Mouse (Mus musculus): ENCODE data around the gene Vasn. TPM values are rescaled to one million over a fixed set of nuclear protein-coding genes. Genes with fewer than 3 reads are reported as not detected.
A peak's percentile ranks its signal among the peaks of the same experiment; 100 is the strongest.

Gene Vasn
- polyA plus RNA-seq, 1 experiment from 2014 or later, result 9.6 TPM

DNA sequence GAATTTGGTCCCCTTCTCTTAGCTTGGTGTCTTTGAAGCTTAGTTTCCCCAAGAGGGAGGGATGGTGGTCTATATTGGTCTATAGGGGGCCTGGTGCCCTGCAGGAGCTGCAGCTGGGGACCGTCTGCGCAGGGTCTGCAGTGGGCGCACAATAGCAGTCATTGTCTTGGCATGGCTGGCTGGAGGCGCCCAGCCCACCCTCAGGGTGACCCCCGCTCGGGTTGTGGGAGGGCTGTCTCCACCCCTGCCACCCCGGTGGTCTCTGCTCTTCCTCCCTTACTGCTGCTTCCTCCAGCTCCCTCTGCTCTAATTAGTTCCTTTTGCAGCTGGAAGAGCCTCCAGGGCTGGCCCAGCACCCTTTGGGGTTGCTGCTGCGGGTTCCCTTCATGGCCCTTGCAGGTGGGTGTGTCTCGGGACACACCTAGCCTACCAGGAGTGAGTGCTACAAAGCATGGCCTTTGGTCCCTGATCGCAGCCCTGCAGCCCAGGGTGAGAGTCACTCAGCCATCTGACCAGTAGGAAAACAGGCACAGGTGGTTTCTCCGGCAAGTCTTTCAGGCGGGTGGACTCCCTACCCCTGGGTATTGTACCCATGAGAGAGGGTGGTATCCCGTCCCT is 34.1 kb upstream of the Vasn start:
- Histone ChIP-seq H3K27me3 (ENCODE audit: control insufficient read depth, insufficient read depth, low read length) (no peaks in the 10 kb centered on the region), H3K4me2 (replicated peaks; ENCODE audit: low read depth) (no peak overlapping the region), H3K9ac (ENCODE audit: low read length) (no peak overlapping the region), H3K27ac (replicated peaks) (no peak overlapping the region), H3K9me3 (ENCODE audit: control insufficient read depth, low read length) (no peaks in the 10 kb centered on the region), H3K4me3 (ENCODE audit: low read depth, low read length) (no peak overlapping the region), H3K36me3 (ENCODE audit: control insufficient read depth, insufficient read depth, low read length) (no peaks in the 10 kb centered on the region; the same call in 1 of the 2 replicates), H3K4me1 (replicated peaks; ENCODE audit: control insufficient read depth, insufficient read depth) (peaks cover 19% of the 10 kb centered on the region)
- TF ChIP-seq EP300 (optimal IDR thresholded peaks at IDR 0.05) (no peak), CTCF (IDR thresholded peaks at IDR 0.05; ENCODE audit: low read depth) (no peak)
- WGBS, result 51% methylated on average over 11 of the region's 13 CpGs
- DNase-seq (ENCODE audit: low spot score) (peak; percentile 64), ATAC-seq (ENCODE audit: low FRiP score, low TSS enrichment) (no peak)

DNA sequence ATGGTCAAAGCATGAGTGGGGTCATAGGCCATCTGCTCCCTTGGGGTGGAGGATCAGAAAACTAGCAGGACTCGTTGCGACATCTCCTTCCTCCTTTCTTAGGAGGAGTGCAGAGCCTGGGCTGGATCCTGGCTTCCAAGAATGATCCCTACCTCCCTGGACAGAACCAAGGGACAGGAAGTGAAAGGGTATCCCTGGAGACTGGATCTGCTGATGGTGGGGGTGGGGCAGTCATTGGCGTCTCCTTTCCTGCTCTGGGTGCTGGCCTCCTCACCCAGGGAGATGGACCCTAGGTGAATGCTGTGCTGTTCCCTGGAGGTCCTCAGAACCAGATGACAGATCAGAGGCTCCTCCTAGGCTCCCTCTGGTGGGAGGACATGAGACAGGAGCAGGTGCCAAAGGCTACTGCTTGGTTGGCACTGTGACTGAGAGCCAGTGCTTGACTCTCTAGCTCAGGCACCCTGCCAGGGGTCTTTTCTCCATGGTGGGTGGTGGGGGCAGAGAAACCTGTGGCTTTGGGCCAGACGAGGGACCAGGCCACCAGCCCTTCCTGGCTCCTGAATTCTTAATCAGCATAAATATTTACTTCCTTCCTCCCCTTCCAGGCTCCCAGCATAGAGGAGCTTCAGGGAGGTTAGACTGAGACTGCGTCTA is 33.2 kb upstream of the Vasn start:
- peak; percentile 68 for DNase-seq (ENCODE audit: low spot score)
- Histone ChIP-seq H3K27ac (replicated peaks) (peak overlapping the region; percentile 49; the same call in 1 of the 2 replicates), H3K4me2 (replicated peaks; ENCODE audit: low read depth) (no peak overlapping the region), H3K4me3 (ENCODE audit: low read depth, low read length) (no peak overlapping the region), H3K36me3 (ENCODE audit: control insufficient read depth, insufficient read depth, low read length) (peaks cover 4% of the 10 kb centered on the region; the same call in 1 of the 2 replicates), H3K9ac (ENCODE audit: low read length) (0 out of 2 replicates have a peak overlapping the region, but pooled peaks have one; percentile 2), H3K9me3 (ENCODE audit: control insufficient read depth, low read length) (no peaks in the 10 kb centered on the region), H3K27me3 (ENCODE audit: control insufficient read depth, insufficient read depth, low read length) (no peaks in the 10 kb centered on the region), H3K4me1 (replicated peaks; ENCODE audit: control insufficient read depth, insufficient read depth) (peaks cover 19% of the 10 kb centered on the region)
- TF ChIP-seq EP300 (optimal IDR thresholded peaks at IDR 0.05), result no peak
- peak; percentile 78 for TF ChIP-seq CTCF (IDR thresholded peaks at IDR 0.05; ENCODE audit: low read depth)
- WGBS, result 20% methylated on average over 5 of the region's 5 CpGs
- ATAC-seq (ENCODE audit: low FRiP score, low TSS enrichment), result no peak

DNA sequence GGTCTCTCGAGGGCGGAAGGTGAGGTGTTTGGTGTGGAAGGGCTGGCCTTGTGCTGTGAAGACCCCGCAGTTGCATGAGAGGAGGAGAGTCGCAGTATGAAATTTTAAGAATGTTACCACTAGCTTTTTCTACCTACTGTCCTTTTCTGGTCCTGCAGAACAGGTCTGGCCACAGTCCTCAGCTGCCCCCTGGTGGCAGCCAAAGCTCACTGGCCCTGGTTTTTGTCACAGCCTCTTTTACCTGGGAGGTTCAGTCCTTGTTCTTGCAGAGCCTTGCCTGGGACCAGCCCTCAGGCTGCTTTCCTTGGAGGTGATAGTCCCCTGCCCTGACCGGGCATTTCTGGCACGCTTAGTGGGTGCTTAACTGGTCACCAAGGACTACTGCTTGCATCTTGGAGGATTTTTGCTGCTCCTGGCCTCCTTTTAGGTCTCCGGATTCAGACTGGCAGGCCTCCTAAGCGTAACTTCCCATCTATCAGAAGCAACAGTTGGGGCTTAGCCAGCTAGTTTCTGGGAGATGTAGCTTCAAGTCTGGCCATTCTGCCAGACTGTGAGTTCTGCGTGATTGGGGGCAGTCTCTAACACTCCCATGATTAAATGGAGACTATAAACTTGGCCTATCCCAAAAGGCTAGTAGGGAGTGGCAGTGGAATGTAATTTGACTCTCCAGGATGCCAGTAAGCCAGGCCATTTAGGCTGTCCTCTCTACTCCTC is 31.8 kb upstream of the Vasn start:
- DNase-seq (ENCODE audit: low spot score) (peak; percentile 87), ATAC-seq (ENCODE audit: low FRiP score, low TSS enrichment) (peak; percentile 41; the same call in 1 of the 2 replicates)
- Histone ChIP-seq H3K27me3 (ENCODE audit: control insufficient read depth, insufficient read depth, low read length) (no peaks in the 10 kb centered on the region), H3K4me1 (replicated peaks; ENCODE audit: control insufficient read depth, insufficient read depth) (peaks cover 17% of the 10 kb centered on the region), H3K9me3 (ENCODE audit: control insufficient read depth, low read length) (no peaks in the 10 kb centered on the region), H3K4me3 (ENCODE audit: low read depth, low read length) (no peak overlapping the region), H3K9ac (ENCODE audit: low read length) (no peak overlapping the region), H3K36me3 (ENCODE audit: control insufficient read depth, insufficient read depth, low read length) (peaks cover 5% of the 10 kb centered on the region; the same call in 1 of the 2 replicates), H3K27ac (replicated peaks) (no peak overlapping the region), H3K4me2 (replicated peaks; ENCODE audit: low read depth) (no peak overlapping the region)
- 35% methylated on average over 9 of the region's 9 CpGs for WGBS
- TF ChIP-seq CTCF (IDR thresholded peaks at IDR 0.05; ENCODE audit: low read depth), result peak; percentile 98
- TF ChIP-seq EP300 (optimal IDR thresholded peaks at IDR 0.05), result no peak

DNA sequence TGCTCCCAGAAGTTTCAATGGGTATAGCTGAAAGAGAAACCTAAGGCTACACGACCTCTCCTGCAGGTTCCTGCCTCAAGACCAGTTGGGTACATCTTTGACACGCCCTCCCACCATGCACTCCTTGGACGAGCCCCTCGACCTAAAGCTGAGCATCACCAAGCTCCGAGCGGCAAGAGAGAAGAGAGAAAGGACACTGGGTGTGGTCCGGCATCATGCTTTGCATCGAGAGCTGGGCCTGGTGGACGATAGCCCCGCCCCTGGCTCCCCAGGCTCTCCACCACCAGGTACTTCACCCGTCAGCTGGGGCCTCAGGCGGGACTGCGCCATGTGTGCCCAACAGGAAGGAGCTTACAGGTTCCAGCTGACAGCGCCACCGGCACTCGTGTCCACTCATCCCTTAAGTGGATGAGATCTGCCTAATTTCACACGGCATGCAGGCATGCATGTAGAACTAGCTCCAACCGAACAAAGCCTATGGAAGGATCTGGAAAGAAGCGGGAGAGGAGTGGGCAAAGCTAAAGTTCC is 31.1 kb upstream of the Vasn start:
- ATAC-seq (ENCODE audit: low FRiP score, low TSS enrichment) (no peak), DNase-seq (ENCODE audit: low spot score) (no peak)
- no peak overlapping the region for H3K4me2 ChIP-seq (replicated peaks; ENCODE audit: low read depth)
- peaks cover 5% of the 10 kb centered on the region; the same call in 1 of the 2 replicates for H3K36me3 ChIP-seq (ENCODE audit: control insufficient read depth, insufficient read depth, low read length)
- H3K4me3 ChIP-seq (ENCODE audit: low read depth, low read length), result no peak overlapping the region
- H3K9ac ChIP-seq (ENCODE audit: low read length), result no peak overlapping the region
- no peaks in the 10 kb centered on the region for H3K9me3 ChIP-seq (ENCODE audit: control insufficient read depth, low read length)
- no peak for TF ChIP-seq CTCF (IDR thresholded peaks at IDR 0.05; ENCODE audit: low read depth)
- TF ChIP-seq EP300 (optimal IDR thresholded peaks at IDR 0.05), result no peak
- 74% methylated on average over 19 of the region's 19 CpGs for WGBS
- H3K4me1 ChIP-seq (replicated peaks; ENCODE audit: control insufficient read depth, insufficient read depth), result peaks cover 15% of the 10 kb centered on the region
- H3K27me3 ChIP-seq (ENCODE audit: control insufficient read depth, insufficient read depth, low read length), result no peaks in the 10 kb centered on the region
- no peak overlapping the region for H3K27ac ChIP-seq (replicated peaks)

DNA sequence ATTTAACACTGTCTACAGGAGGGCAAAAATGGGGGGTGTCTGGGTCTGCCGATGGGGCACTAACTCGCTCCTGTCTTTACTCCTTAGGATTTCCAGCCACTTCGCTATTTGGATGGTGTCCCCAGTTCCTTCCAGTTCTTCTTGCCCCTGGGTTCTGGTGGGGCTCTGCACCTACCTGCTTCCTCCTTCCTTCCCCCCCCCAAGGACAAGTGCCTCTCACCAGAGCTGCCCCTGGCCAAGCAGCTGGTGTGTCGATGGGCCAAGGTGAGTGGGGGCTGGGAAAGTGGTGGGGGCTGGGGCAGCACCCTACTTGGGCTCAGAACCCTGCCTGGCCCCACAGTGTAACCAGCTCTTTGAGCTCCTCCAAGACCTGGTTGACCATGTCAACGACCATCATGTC is 28.5 kb upstream of the Vasn start:
- no peak for DNase-seq (ENCODE audit: low spot score)
- H3K4me3 ChIP-seq (ENCODE audit: low read depth, low read length), result no peak overlapping the region
- no peak overlapping the region for H3K27ac ChIP-seq (replicated peaks)
- TF ChIP-seq CTCF (IDR thresholded peaks at IDR 0.05; ENCODE audit: low read depth) (no peak), EP300 (optimal IDR thresholded peaks at IDR 0.05) (no peak)
- H3K9ac ChIP-seq (ENCODE audit: low read length), result no peak overlapping the region
- H3K36me3 ChIP-seq (ENCODE audit: control insufficient read depth, insufficient read depth, low read length), result peaks cover 16% of the 10 kb centered on the region
- H3K9me3 ChIP-seq (ENCODE audit: control insufficient read depth, low read length), result no peaks in the 10 kb centered on the region
- ATAC-seq (ENCODE audit: low FRiP score, low TSS enrichment), result no peak
- peaks cover 3% of the 10 kb centered on the region for H3K4me1 ChIP-seq (replicated peaks; ENCODE audit: control insufficient read depth, insufficient read depth)
- no peak overlapping the region for H3K4me2 ChIP-seq (replicated peaks; ENCODE audit: low read depth)
- WGBS, result 87% methylated on average over 5 of the region's 5 CpGs
- H3K27me3 ChIP-seq (ENCODE audit: control insufficient read depth, insufficient read depth, low read length), result no peaks in the 10 kb centered on the region
